Mouse (Mus musculus) kidney, adult 11 months (tissue): Measurements from ENCODE around the gene Atp1a2.
"Not testable (repeated sequence)": the region's sequence is repeated elsewhere in the genome, so short reads cannot be mapped to it uniquely, and the experiment has no call there.

Experiments
- DNase-seq: peaks from one replicate; pipeline ENCODE4 v3.0.0; 2022

Atp1a2 gene

DNA sequence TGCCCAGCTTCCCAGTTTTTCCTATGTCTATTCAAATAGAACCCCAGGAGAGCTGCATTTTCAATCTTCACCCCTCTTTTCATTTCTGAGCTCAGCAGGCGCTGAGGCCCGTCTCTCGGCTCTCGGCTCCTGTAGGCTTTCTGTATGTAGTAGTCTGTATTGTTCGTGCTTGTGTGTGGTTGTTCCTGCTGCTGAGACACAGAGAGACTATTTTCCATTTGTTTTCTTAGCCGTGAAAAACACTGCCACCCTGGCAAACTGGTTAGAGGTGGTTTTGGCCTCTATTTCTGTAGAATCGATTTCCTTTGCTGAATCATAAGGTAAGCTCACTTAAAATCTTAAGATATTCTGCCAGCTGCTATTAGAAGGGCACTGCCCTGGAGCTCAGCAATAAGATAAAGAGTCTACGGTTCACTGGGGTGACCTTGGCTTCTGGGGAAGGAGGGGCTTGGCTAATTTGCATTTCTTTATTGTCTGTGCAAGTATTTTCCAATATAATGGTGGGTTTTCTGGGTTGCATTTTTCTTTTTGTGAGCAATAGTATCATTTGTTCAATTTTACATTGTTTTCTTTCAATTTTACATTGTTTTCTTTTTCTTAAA is 36.3 kb downstream of the Atp1a2 start, which contains the start of gene Igsf8:
Gene Igsf8, plus strand, starts transcription at position 165 of the 602 bp plus-strand sequence.
- no peak for DNase-seq

DNA sequence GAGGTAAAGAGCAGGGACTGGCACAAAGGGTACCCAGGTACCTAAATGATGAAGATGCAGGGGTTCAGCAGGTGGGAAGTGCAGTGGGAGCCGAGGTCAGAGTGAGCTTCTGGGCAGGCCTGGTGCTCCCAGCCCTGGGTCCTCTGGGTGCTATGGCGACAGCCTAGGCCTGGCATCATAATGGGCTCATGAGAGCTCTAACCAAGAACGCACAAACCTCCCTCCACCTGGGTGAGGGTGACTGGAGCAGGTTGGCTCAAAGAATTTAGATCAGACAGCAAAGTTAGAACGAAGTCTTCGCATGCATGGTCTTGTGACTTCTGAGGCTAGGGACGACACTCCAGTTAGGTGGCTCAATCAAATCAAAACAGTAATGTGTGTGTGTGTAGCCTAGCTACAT is 39.5 kb downstream of the Atp1a2 start, which contains the start of gene Atp1a4:
Gene Atp1a4, minus strand, starts transcription at position 101 of the 400 bp plus-strand sequence.
- DNase-seq = no peak

DNA sequence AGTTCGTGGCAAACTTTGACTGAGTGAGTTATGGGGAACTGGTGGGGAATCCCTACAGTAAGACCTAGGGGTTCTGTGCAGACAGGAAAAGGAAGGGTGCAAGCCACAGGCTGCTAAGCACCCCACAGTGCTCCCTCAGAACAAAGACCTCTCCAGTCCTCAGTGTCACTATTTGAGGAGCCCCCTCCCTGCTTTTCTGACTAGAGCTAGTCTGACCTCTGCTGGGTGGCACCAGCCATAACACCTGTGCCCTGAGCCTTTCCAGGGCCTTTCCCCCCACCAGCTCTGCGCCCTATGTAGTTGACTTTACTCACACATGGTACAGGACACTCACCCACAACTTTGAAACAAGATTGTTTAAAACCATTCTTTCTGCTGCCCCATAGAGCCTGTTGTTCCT is 50.2 kb downstream of the Atp1a2 start:
- no peak for DNase-seq

DNA sequence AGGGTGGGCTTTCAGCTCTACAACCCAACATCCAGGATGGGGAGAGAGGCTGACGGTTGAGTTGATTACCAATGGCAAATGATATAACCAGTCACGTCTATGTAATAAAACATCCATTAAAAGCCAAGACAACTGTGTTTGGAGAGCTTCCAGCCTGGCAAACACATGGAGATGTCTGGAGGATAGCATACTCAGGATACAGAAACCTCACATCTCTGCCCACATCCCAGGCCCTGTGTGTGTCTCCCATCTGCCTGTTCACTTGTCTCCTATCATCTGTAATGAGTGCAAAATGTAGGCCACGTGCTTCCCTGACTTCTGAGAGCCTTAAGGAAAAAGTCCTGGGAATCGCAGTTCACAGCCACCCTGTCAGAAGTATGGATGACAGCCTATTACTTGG is 50.6 kb downstream of the Atp1a2 start:
- no peak for DNase-seq

DNA sequence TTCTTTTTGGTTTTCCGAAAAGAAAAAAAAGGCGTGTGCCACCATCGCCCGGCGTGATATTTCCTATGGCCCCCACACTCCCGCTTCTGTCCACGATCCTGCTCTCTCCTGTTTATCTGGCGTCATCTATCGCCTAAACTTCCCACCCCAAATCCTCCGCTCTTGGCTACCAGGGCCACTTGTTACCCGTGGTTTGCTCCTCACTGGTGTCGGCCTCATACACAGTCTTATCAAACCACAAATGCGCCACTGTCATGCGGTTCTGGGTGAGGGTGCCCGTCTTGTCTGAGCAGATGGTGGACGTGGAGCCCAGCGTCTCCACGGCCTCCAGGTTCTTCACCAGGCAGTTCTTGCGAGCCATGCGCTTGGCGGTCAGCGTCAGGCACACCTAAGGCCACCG is 53.2 kb downstream of the Atp1a2 start:
- DNase-seq = not testable (repeated sequence)

DNA sequence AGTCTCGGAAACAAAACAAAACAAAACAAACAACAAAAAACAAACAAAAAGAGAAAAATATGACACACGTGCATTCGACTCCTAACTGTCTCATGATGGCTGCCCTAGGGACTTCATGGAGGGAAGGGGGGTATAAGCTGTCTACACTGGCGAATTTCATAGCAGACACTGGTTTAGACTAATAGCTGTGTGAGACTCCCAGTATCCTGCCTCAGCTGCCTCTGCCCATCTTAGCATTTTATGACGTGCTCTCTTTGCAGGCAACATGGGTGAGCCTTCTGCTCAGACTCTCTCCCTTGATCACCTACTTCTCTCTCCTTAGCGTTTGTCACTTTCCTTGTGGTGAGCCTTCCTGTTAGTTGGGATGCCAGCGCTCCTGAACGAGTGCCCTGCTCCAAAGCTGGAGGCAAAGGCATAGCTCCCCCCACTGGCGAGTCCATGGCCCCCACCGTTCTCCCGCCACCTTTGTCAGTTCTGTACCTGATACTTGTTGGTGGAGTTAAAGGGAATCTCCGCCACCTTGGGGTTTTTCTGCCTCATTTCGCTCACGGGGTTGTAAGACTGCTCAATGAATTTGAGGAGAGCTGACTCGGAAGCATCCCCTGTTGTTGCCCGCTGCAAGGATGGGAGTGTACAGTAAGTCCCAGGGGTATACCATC is 54.2 kb downstream of the Atp1a2 start:
- DNase-seq = no peak

DNA sequence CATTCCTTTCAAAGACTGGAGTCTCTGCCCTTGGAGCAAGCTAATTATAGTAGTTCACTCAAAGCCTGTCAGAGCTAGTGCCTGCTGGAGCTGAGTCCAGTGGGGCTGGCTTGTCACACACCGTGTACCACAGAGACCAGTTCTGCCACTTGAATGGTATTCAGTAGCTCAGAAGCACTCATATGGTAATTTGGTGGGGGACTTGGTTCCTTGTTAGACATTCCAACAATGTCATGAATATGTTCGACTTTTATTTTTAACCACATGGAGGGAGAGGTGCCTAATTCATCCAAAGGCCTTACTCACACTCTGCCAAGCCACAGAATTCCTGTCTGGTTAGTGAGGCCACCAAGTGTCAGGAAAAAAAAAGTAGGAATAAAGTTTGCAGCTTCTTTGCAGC is 55.5 kb downstream of the Atp1a2 start:
- DNase-seq = peak; percentile 88

DNA sequence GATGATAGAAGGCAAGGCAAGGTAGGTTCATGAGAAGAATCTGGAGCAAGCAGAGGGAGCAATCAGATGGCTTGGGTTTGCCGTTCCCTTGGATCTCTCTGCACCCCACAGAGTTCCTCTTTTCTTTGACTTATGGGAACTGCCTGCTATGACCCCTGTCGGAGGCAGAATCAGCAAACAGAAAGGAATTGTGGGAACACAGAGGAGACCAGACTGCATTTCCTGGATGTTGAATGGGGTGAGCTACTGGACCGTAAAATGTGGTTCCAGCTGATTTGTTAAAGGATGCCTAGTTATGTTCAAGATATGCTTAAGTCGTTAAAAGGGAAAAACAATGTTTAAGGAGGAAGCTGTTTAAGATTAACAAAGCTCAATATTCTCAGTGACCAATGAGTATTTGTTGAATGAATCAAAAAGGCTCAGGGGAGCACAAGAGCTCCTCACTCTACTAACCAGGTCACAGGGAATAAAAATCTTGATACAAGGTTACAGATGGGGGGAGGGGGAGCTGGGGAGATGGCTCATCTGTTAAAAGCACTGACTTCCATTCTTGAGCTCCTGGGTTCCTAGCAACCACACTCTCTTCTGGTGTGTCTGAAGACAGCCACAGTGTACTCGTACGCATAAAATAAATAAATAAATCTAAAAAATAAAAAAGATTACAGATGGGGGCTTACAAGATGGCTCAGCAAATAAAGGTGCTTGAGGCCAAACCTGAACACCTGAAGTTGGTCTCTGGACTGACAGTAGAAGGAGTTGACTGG is 56.7 kb downstream of the Atp1a2 start:
- DNase-seq = peak; percentile 44

DNA sequence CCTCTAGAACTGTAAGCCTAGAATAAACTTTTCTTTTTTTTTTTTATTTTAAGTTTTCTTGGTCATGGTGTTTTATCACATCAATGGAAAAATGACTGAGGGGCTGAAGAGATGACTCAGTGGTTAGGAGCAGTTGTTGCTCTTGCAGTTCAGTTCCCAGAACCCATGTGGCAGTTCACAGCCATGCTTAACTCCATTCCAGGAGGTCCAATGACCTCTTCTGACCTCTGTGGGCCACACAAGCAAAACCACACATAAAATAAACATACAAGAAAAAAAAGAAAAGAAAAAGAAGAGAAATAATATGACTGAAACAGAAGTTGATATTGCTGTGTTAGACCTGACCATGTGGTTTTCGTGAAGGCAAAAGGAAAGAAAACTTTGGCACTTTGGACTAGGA is 68.6 kb downstream of the Atp1a2 start:
- no peak for DNase-seq

DNA sequence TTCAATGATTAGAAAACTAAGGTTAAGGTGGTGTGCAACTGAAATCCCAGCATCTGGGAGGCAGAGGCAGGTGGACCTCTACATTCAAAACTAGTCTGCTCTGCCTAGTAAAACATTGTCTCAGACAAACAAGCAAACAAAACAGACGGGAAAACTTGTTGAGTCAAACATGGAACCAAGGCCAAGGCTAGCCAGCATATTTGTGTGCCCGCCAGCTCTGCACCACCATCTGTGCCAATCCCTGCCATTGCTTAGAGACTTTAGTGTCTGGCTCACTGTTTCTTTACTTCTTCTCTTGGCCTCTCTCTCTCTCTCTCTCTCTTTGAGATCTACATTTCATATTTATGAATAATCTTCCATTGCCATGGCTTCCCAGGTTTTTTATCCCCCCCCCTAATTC is 69.7 kb downstream of the Atp1a2 start:
- no peak for DNase-seq
